Mouse (Mus musculus) MEL-GATA-1-ER (cell line): ENCODE measurements around the gene Grrp1.

Experiments used
- DNase-seq: peaks from one replicate; pipeline ENCODE4 v3.0.0-alpha.2; 2012; ENCODE audit warnings: low read depth; ENCODE audit errors: extremely low read depth

Gene Grrp1

DNA sequence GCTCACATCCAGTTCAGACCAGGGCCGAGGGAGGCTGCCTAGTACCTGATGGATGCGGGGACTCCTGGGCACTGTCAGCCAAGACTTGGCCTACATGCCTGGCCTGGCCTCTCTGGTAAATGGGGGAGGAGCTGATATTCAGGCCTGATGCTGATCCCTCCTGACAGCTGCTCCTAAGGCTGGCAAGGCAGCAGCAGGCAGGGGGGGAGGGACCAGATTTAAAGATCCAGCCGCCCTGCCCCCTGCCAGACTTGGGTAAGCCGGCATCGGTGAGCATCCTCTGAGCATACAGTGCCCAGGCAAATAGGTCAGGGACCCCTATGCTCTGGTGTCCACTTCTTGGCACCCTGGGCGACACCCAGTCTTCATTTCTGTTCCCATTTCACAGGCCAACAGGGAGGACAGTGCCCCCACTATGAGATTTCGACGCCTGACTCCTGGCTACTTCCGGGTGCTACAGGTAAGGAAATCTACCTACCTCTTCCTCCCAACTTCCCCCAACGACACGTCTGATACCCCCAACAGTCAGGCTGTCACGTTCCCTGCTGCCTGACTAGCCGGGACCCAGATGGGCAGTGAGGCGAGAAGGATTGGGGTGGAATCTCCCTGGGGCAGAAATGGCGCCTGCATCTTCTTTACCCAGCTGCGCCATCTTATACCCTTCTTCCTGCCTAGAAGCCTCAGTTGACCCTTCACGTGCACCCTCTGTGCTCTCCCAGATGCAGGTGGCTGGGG, 10.2 kb downstream of the Grrp1 start, which contains the start of gene E130218I03Rik:
TSS of gene E130218I03Rik (plus strand) at position 147 of the 735 bp plus-strand sequence.
- no peak for DNase-seq

DNA sequence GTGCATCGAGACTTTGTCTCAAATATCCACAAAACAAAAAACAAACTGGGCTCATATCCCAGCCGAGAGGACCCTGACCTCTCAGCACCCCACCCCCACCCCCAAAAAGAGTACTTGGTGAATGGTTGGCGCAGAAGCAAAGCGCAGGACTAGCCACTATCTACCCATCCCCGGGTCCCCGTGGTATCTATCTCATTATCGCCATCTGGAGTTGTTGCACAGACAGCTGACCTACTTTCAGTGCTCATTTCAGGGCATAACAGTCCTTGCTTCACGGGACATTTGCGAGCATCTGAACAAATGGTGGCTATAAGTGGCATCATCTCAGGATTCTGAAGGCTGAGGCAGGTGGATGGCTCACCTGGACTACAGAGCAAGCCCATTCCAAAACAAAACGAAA, 15.2 kb downstream of the Grrp1 start:
- no peak for DNase-seq

DNA sequence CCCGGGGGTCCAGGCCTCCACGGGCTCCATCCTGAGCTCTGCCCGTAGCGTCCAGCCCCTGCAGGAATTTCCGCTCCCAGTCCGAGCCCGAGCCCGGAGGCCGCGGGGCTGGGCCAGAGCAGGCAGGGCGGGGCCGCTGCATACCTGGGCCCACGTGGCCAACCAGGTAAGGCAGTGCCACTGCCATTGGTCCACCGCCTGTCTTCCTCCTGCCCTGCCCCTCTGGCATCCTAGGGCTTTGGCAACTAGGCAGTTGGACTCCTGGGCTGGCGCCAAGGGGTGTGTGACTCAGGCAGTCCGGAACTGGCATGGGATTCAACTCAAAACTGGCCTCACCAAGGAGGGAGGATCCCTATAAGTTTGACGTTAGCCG, 15.6 kb downstream of the Grrp1 start, which contains the start of gene Cnksr1:
TSS of gene Cnksr1 (minus strand) at position 121 of the 373 bp plus-strand sequence.
- DNase-seq, result no peak

DNA sequence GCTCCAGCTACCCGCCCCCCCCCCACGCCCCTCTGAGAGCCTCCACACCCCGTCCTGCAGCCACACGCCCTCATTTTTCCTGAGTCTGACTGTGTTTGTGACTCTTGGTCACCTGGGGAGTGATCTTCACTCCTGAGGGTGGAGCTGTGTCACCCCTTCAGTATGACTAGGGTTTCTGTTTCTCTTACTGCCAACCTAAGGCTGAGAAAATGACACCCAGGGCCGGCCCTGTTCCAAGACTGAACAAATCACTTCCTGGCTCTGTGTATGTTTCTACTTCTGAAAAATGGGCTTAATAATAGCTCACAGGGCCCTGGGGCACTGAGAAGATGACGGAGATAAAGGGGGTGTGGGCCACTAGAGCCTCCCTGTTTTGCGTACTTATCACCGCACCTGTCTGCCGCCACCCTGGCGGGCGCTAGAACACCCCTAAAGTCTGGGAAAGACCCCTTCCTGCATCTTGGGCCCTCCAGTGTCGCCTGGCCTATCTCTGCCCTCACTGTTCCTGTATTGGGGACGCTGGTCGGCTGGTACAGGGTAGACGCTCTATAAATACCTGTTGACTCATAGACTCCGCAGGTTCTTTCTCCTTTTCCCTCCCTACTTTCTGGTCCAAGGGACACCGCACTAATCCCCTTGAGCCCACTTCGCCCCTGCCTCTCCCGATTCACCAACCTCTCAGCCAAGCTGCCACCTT, 16.2 kb downstream of the Grrp1 start:
- DNase-seq, result no peak

DNA sequence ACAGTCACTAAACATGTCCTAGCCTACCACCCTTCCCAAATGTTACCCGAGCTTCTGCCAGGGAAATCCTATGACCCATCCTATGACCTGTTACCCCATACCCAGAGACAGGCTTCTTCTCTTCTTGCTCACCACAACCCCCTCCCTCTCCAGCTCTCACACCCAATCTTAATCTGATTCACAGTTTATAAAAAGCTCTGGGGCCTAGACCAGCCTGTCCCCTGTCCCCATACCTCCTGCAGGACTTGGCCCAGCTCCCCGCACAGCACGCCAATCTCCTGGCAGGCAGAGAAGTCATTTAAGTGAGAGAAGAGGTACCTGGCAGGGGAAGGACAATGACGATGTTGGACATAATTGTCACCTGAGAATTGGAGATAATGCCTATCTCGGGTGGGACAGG, 19.0 kb downstream of the Grrp1 start:
- no peak for DNase-seq

DNA sequence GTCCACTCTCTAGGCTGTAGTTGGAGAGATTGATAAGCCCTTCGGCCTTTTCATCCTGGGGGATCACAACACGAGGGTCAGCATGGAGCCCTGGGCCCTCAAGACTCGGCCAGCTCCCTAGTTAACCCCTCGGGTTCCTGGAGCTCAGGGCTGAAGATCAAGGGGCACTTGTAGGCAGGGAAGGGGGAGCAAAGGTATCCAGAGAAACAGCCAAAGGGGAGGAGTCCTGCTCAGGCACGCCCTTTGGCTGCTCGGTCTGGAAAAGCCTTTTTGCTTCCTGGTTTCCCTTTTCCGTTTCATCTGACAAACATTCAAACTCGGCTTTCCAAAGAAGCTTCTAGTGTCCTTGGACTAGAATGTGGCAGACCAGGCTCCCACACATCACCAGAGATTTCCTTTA, 23.5 kb downstream of the Grrp1 start:
- no peak for DNase-seq

DNA sequence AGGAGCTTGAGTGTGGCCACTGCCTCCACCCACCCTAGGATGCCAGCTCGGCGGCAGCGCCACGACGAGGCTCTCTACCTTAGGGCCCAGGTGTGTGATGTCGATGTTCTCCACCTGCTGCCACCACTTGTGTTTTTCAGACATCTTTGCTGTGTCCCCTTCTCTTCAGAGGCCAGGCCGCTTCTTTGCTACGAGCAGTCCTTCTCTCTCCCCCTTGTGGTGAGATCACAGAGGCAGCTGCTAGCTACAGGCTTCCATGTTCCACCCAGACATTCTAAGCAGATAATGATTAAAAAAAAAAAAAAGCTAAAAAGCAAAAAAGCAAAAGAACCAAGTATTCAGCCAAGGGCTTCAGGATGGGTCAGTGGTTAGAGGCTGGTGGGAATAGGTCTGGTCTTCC, 26.7 kb downstream of the Grrp1 start, which contains the start of gene Catsper4:
TSS of gene Catsper4 (minus strand) at position 190 of the 400 bp plus-strand sequence.
- no peak for DNase-seq

DNA sequence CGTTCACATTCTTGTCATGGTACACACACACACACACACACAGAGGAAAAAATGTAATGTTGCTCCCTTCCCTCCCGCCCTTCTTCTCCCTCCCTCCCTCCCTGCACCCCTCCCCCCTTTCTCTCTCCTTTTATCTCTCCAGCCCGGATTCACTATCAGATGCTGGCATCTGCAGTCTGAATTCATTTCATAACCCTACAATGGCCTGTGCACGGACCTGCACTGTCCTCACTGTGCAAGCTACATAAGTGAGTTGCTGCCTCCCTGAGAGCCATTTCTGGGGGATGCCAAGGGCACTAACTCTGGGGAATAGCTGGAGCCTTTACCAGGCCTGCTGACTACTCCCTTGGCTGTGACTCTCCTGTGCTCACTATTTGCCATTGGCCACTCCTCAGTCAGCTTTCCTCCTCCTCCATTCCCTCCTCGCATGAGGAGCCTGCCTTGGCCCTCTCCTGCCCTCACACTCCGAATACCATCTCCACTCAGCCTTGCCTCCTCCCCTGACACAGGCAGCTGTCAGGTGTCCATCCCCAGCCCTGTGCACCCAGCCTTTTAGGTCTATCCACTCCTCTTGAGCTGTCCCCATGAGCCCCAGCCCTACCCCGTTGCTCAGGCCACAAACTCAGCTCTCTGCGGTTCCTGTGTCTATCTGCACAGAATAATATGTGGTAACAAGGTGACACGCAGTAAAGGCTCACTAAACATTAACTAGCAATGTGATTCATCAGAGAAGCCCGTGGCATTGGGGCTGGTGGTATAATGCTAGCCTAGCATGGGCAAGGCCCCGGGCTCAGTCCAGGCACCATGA, 30.9 kb downstream of the Grrp1 start:
- no peak for DNase-seq

DNA sequence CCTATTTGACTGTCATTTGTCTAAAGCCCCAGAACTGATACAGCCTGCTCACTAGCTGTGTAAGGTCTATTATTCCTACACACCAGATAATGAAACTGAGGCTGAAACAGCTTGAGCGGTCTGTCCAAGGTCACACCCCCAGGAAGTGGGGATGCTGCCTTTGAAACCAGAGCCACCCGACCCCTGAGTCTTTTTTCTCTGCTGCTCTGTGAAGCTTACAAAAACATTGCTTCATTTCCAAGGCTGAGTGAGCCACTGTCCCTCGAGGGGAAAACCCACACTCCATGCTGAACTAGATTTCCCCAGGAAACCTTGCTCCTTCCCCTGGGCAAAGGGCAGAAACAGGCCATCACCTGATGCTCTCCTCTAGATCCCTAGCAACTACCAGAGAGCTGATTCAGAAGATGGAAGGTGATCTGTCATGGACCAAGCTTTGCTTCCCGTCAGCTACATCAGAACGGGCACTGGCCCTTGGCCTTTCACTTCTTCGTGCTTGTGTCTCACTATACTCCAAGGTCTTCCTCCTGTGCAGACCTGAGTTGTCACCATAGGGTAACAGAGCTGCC, 47.3 kb downstream of the Grrp1 start:
- DNase-seq, result no peak

DNA sequence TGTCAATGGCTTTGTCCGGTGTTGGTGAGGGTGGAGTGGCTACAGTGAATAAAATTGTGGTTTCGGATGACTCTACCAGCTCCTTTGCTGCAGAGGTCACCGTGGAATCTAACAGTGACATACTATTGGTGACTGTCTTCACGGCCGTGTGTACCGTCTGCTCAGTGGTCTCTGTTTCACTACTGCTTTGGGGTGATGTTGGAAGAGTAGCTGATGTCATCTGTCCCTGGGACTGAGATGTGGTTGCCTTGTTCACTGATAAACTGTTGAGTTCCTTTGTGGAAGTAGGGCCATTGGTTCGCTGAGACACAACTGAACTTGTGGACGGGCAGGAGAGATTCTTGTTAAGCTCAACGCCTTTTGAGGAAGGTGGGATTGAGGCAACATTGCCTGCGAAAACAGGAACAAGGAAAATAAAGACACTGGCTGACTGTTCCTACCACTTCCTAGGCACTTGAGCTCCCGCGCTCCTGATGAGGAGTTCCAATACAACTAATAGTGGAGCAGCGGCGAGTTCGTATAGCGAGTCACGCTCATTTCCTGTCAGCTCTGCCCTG, 50.5 kb downstream of the Grrp1 start:
- DNase-seq, result no peak

DNA sequence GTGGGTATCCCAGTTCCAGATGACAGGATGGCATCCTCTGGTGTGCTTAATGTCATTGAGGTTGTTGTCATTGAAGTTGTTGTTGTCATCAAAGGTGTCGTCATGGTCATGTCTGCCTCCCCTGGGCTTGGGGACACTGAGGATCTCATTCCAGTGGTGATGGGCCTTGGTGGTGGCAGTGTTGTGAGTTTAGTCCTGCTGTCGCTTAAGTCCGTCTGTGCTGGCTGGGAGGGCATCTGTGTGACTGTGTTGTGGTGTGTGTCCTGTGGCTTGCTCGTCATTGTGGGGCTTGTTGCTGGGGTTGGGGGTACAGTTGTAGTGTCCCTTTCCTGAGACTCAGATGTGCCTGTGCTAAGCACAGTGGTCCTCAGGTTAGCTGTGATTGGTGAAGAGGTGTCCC, 51.0 kb downstream of the Grrp1 start, which contains the start of gene Gm7534:
TSS of gene Gm7534 (minus strand) at position 101 of the 400 bp plus-strand sequence.
- DNase-seq, result no peak
